Mouse (Mus musculus): ENCODE measurements around the gene Erich2.

The Erich2 gene

GRCm38 (mm10) chr2:70562611-70562980 is 54.0 kb downstream of the Erich2 start:
- no peak for DNase-seq (ENCODE audit: low spot score)

- DNase-seq (ENCODE audit: low spot score), result no peak
Measured at GRCm38 (mm10) chr2:70562981-70563671, 54.5 kb downstream of the Erich2 start.

GRCm38 (mm10) chr2:70563721-70564645 is 55.4 kb downstream of the Erich2 start:
- DNase-seq (ENCODE audit: low spot score), result no peak

GRCm38 (mm10) chr2:70564646-70565315 is 56.2 kb downstream of the Erich2 start:
- no peak for DNase-seq (ENCODE audit: low spot score)

- DNase-seq (ENCODE audit: low spot score), result no peak
Measured at GRCm38 (mm10) chr2:70565651-70566602, 57.3 kb downstream of the Erich2 start.

GRCm38 (mm10) chr2:70566603-70566981 is 58.0 kb downstream of the Erich2 start:
- DNase-seq (ENCODE audit: low spot score), result no peak

- DNase-seq (ENCODE audit: low spot score), result peak; percentile 50
Measured at GRCm38 (mm10) chr2:70567071-70567681, 58.6 kb downstream of the Erich2 start.

- DNase-seq (ENCODE audit: low spot score), result no peak
Measured at GRCm38 (mm10) chr2:70567682-70568077, 59.1 kb downstream of the Erich2 start.

GRCm38 (mm10) chr2:70568198-70568941 is 59.8 kb downstream of the Erich2 start:
- no peak for DNase-seq (ENCODE audit: low spot score)

- no peak for DNase-seq (ENCODE audit: low spot score)
Measured at GRCm38 (mm10) chr2:70571698-70572097, 63.1 kb downstream of the Erich2 start.

GRCm38 (mm10) chr2:70572251-70572650 is 63.6 kb downstream of the Erich2 start:
- DNase-seq (ENCODE audit: low spot score), result no peak

- DNase-seq (ENCODE audit: low spot score), result no peak
Measured at GRCm38 (mm10) chr2:70573544-70574210, 65.1 kb downstream of the Erich2 start.

GRCm38 (mm10) chr2:70588200-70588599 is 79.6 kb downstream of the Erich2 start:
- no peak for DNase-seq (ENCODE audit: low spot score)
